Mouse (Mus musculus) retina, embryonic 14.5 days (tissue): ENCODE results near the gene Olfr547.
A peak's percentile ranks its signal among the peaks of the same experiment; 100 is the strongest.

Experiments
- DNase-seq: peaks from one replicate; pipeline ENCODE4 v3.0.0-alpha.2; 2015; ENCODE audit warnings: low spot score

Gene Olfr547

GRCm38 (mm10) chr7:102566219-102566618 is 31.7 kb downstream of the Olfr547 start:
- no peak for DNase-seq

- no peak for DNase-seq
Measured at GRCm38 (mm10) chr7:102571142-102571541, 36.6 kb downstream of the Olfr547 start, which contains the start of gene Olfr550. Gene Olfr550 (plus strand): TSS chr7:102571442.

GRCm38 (mm10) chr7:102573174-102573830 is 38.8 kb downstream of the Olfr547 start:
- peak; percentile 9 for DNase-seq

- DNase-seq, result no peak
Measured at GRCm38 (mm10) chr7:102575998-102576397, 41.4 kb downstream of the Olfr547 start.
